Mouse (Mus musculus): Measurements from ENCODE around the gene Thrap3. TPM values are rescaled to one million over a fixed set of nuclear protein-coding genes. Genes with fewer than 3 reads are reported as not detected.
A peak's percentile ranks its signal among the peaks of the same experiment; 100 is the strongest.

The Thrap3 gene
- polyA plus RNA-seq, 1 experiment from 2014 or later = 255 TPM

DNA sequence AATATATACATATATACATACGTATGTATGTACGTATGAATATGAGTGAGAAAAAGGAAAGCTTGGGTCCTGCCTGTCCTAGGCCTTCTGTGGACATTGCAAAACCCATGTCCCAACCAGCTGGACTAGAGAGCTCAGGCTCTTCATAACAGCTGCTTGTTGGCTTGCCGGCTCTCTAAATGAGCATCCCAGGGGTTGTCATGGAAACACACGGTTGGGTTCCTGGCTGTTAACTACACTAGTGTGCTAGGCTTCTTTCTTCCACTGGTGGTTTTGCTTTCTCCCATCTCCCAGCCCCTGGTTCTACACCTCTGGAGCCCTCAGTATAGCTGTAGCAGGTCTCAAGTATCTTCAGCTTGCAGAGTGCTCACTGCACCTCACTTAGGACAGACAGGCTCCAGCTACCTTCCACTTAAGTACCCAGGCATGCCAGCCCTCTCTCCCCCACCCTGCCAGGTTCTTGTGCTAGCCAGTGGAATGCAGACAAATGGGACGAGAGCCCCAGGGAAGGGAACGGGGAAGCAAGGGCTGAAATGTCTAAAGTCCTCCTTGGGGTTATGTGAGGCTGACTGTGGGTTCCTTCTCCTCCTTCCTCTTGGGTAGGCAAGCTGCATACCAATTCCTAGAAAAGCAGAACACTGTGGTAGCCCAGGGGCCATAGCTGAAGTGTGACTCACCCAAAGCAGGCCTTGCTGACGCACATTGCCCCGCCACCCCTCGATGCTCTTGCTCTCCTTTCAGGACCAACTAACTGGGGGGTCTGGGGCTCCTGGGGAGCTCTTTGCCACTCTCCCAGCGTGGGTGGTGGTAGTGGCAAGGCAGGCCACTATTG is 71.1 kb downstream of the Thrap3 start:
- Histone ChIP-seq H3K27ac (peak overlapping the region; percentile 60; the same call in 1 of the 2 replicates), H3K27me3 (no peaks in the 10 kb centered on the region), H3K4me1 (peaks cover 27% of the 10 kb centered on the region), H3K36me3 (peaks cover 71% of the 10 kb centered on the region), H3K4me2 (replicated peaks) (no peak overlapping the region), H3K9me3 (replicated peaks) (no peaks in the 10 kb centered on the region), H3K4me3 (no peak overlapping the region), H3K9ac (no peak overlapping the region)
- 52% methylated on average over 10 of the region's 10 CpGs for WGBS
- no peak; the same call in 1 of the 2 replicates for ATAC-seq (ENCODE audit: low FRiP score)

- Histone ChIP-seq H3K9me3 (replicated peaks) (no peaks in the 10 kb centered on the region), H3K9ac (no peak overlapping the region), H3K36me3 (peaks cover 71% of the 10 kb centered on the region), H3K4me1 (peaks cover 27% of the 10 kb centered on the region), H3K27me3 (no peaks in the 10 kb centered on the region), H3K4me3 (no peak overlapping the region), H3K4me2 (replicated peaks) (no peak overlapping the region), H3K27ac (peak overlapping the region; percentile 49)
- no peak for ATAC-seq (ENCODE audit: low FRiP score)
- 77% methylated on average over 11 of the region's 11 CpGs for WGBS
Measured at GRCm38 (mm10) chr4:126130502-126130901, 72.1 kb downstream of the Thrap3 start.

GRCm38 (mm10) chr4:126123309-126124040 is 79.1 kb downstream of the Thrap3 start:
- 88% methylated on average over 10 of the region's 10 CpGs for WGBS
- H3K4me2 ChIP-seq (replicated peaks) = no peak overlapping the region
- no peak overlapping the region for H3K9ac ChIP-seq
- H3K36me3 ChIP-seq = peaks cover 58% of the 10 kb centered on the region
- H3K4me1 ChIP-seq = peaks cover 3% of the 10 kb centered on the region
- no peak overlapping the region for H3K27ac ChIP-seq
- ATAC-seq (ENCODE audit: low FRiP score) = no peak
- H3K9me3 ChIP-seq (replicated peaks) = peaks cover 11% of the 10 kb centered on the region; the same call in 1 of the 2 replicates
- H3K27me3 ChIP-seq = no peaks in the 10 kb centered on the region
- H3K4me3 ChIP-seq = no peak overlapping the region

DNA sequence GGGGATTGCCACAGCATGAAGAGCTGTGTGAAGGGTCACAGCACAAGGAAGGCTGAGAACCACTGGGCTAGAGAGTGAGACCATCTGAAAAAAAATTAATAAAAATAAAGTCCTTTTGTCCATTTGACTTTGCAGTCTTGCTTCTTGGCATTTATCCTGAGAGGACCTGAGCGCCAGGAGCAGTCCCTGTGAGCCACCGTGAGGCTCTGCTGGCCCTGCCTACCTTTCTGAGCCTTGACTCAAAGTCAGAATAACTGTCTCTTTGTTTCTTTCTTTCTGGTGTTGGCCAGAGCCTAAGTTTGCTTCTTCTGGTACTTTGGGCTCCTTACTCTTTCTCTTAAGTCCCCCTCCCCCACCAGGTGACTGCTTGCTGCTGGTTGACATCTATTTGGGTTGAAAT is 82.1 kb downstream of the Thrap3 start:
- no peaks in the 10 kb centered on the region for H3K27me3 ChIP-seq
- H3K4me2 ChIP-seq (replicated peaks) = no peak overlapping the region
- no peak overlapping the region for H3K9ac ChIP-seq
- H3K36me3 ChIP-seq = peaks cover 39% of the 10 kb centered on the region
- H3K27ac ChIP-seq = no peak overlapping the region
- H3K9me3 ChIP-seq (replicated peaks) = peaks cover 11% of the 10 kb centered on the region; the same call in 1 of the 2 replicates
- ATAC-seq (ENCODE audit: low FRiP score) = no peak
- no peak overlapping the region for H3K4me3 ChIP-seq
- peaks cover 8% of the 10 kb centered on the region for H3K4me1 ChIP-seq
- 90% methylated on average over 2 of the region's 2 CpGs for WGBS

DNA sequence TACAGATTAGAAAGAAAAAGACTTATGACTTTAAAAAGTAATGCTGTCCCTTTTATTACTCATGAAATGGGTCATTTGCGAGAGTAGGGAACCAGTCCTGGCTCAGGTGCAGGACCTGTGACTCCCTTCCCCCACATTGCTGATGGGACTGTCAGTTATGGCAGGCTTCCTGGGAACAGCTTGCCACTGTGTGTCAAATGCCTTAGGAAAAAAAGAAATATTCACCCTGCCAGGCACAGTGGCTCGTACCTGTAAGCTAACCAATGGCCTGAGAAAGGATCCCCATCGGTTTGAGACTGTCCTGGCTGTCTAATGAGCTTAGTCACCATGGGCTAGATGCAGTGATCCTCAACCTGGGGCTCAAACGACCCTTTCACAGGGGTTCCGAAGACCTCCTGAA is 82.5 kb downstream of the Thrap3 start:
- peaks cover 35% of the 10 kb centered on the region for H3K36me3 ChIP-seq
- H3K4me3 ChIP-seq = no peak overlapping the region
- no peak for ATAC-seq (ENCODE audit: low FRiP score)
- WGBS = 90% methylated on average over 5 of the region's 5 CpGs
- H3K4me1 ChIP-seq = peaks cover 12% of the 10 kb centered on the region
- peaks cover 11% of the 10 kb centered on the region; the same call in 1 of the 2 replicates for H3K9me3 ChIP-seq (replicated peaks)
- H3K27ac ChIP-seq = no peak overlapping the region
- H3K9ac ChIP-seq = no peak overlapping the region
- H3K27me3 ChIP-seq = no peaks in the 10 kb centered on the region
- no peak overlapping the region for H3K4me2 ChIP-seq (replicated peaks)

GRCm38 (mm10) chr4:126119051-126119450 is 83.5 kb downstream of the Thrap3 start:
- Histone ChIP-seq H3K27ac (no peak overlapping the region), H3K9ac (no peak overlapping the region), H3K36me3 (peaks cover 26% of the 10 kb centered on the region), H3K27me3 (no peaks in the 10 kb centered on the region), H3K4me1 (peaks cover 12% of the 10 kb centered on the region), H3K9me3 (replicated peaks) (peaks cover 11% of the 10 kb centered on the region; the same call in 1 of the 2 replicates), H3K4me3 (no peak overlapping the region), H3K4me2 (replicated peaks) (no peak overlapping the region)
- no peak for ATAC-seq (ENCODE audit: low FRiP score)
- WGBS = 89% methylated on average over 1 of the region's 1 CpGs

GRCm38 (mm10) chr4:126118651-126119050 is 83.9 kb downstream of the Thrap3 start:
- Histone ChIP-seq H3K27ac (no peak overlapping the region), H3K36me3 (peaks cover 24% of the 10 kb centered on the region)

DNA sequence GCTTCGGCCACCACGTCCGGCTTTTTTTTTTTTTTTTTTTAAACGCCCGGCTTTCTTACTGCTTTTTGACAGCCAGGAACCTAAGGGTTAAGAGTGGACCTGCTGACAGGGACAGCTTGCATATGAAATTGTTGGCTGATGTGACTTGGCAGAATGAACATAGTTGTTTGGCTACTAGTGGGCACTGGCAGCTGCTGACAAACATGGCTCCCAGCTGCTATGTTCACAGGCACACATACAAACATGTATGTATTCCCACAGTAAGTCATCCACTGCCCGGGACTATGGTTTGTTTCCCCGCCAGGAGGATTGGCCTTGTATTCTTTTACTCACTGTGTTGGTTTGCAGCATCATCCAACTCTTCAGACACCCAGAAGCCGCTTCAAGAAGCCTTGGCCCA is 85.4 kb downstream of the Thrap3 start:
- ATAC-seq (ENCODE audit: low FRiP score) = no peak
- no peaks in the 10 kb centered on the region for H3K27me3 ChIP-seq
- no peak overlapping the region for H3K27ac ChIP-seq
- H3K4me2 ChIP-seq (replicated peaks) = no peak overlapping the region
- 86% methylated on average over 8 of the region's 8 CpGs for WGBS
- H3K36me3 ChIP-seq = peaks cover 23% of the 10 kb centered on the region; the same call in 1 of the 2 replicates
- peaks cover 18% of the 10 kb centered on the region for H3K4me1 ChIP-seq
- H3K4me3 ChIP-seq = no peak overlapping the region
- H3K9ac ChIP-seq = no peak overlapping the region
- peaks cover 11% of the 10 kb centered on the region; the same call in 1 of the 2 replicates for H3K9me3 ChIP-seq (replicated peaks)

More at GRCm38 (mm10) chr4:126118651-126119050, 83.9 kb downstream of the Thrap3 start:
- no peak for ATAC-seq (ENCODE audit: low FRiP score)
- Histone ChIP-seq H3K4me1 (peaks cover 15% of the 10 kb centered on the region), H3K4me2 (replicated peaks) (no peak overlapping the region), H3K27me3 (no peaks in the 10 kb centered on the region), H3K9ac (no peak overlapping the region), H3K9me3 (replicated peaks) (peaks cover 11% of the 10 kb centered on the region; the same call in 1 of the 2 replicates), H3K4me3 (no peak overlapping the region)
- WGBS = 72% methylated on average over 4 of the region's 4 CpGs

- H3K36me3 ChIP-seq = peaks cover 15% of the 10 kb centered on the region; the same call in 1 of the 2 replicates
- H3K9me3 ChIP-seq (replicated peaks) = 0 out of 2 replicates have a peak, but pooled peaks cover 2% of the 10 kb centered on the region
- H3K9ac ChIP-seq = no peak overlapping the region
- ATAC-seq (ENCODE audit: low FRiP score) = no peak
- H3K4me3 ChIP-seq = no peak overlapping the region
- H3K27ac ChIP-seq = no peak overlapping the region
- H3K27me3 ChIP-seq = no peaks in the 10 kb centered on the region
- peaks cover 25% of the 10 kb centered on the region for H3K4me1 ChIP-seq
- H3K4me2 ChIP-seq (replicated peaks) = no peak overlapping the region
- WGBS = 69% methylated on average over 6 of the region's 6 CpGs
Measured at GRCm38 (mm10) chr4:126115871-126116521, 86.6 kb downstream of the Thrap3 start.

- ATAC-seq (ENCODE audit: low FRiP score) = no peak
- Histone ChIP-seq H3K9ac (no peak overlapping the region), H3K4me2 (replicated peaks) (no peak overlapping the region), H3K4me3 (no peak overlapping the region), H3K36me3 (0 out of 2 replicates have a peak, but pooled peaks cover 12% of the 10 kb centered on the region), H3K27me3 (no peaks in the 10 kb centered on the region), H3K9me3 (replicated peaks) (no peaks in the 10 kb centered on the region), H3K4me1 (peaks cover 31% of the 10 kb centered on the region), H3K27ac (no peak overlapping the region)
- WGBS = 82% methylated on average over 9 of the region's 9 CpGs
Measured at GRCm38 (mm10) chr4:126115411-126115810, 87.1 kb downstream of the Thrap3 start.
